Mouse (Mus musculus) ES-Bruce4 (cell line): ENCODE data around the gene Dennd4b.

Experiments used
- CTCF ChIP-seq: IDR thresholded peaks from one replicate; pipeline ENCODE4 v1.8.1; 2011; ENCODE audit warnings: low read depth, low read length
- EP300 ChIP-seq: IDR thresholded peaks from 2 replicates; pipeline ENCODE4 v1.6.1; 2011; ENCODE audit warnings: low read depth, low read length; ENCODE audit not compliant: insufficient read depth

GRCm38 (mm10) chr3:90264687-90265033 is 325 bp upstream of the Dennd4b start:
- no peak for TF ChIP-seq EP300
- TF ChIP-seq CTCF = no peak
